Mouse (Mus musculus) heart, embryonic 13.5 days (tissue): ENCODE measurements at regions not wholly inside any gene's neighbourhood (a gene's known extent, or its start where the extent isn't known, plus 50 kb on each side); places are given as distances from the start of the nearest gene placed in this dataset.

Experiments used
- ATAC-seq: fragments of 200-750 bp; cut with Nextera tagmentation; 2 replicates; pipeline ENCODE4 v1.8.0; 2017; ENCODE audit warnings: moderate TSS enrichment; ENCODE audit not compliant: insufficient number of reproducible peaks, low FRiP score, low TSS enrichment; ENCODE audit errors: extremely low read depth
- H3K27ac ChIP-seq: fragments of 300-500 bp; sonication (generic); replicated peaks from 2 replicates; pipeline ENCODE4 v1.5.1; 2015; ENCODE audit warnings: moderate library complexity, mild to moderate bottlenecking, inconsistent platforms
- H3K27me3 ChIP-seq: fragments of 300-500 bp; sonication (generic); replicated peaks from 2 replicates; pipeline ENCODE4 v1.6.1; 2015; ENCODE audit warnings: mild to moderate bottlenecking, inconsistent platforms
- H3K36me3 ChIP-seq: fragments of 300-500 bp; sonication (generic); 2 replicates; pipeline ENCODE4 v1.6.1; 2015; ENCODE audit warnings: mild to moderate bottlenecking, inconsistent platforms
- H3K4me1 ChIP-seq: fragments of 300-500 bp; sonication (generic); 2 replicates; pipeline ENCODE4 v1.6.1; 2015; ENCODE audit warnings: inconsistent platforms
- H3K4me2 ChIP-seq: fragments of 300-500 bp; sonication (generic); 2 replicates; pipeline ENCODE4 v1.6.1; 2015; ENCODE audit warnings: inconsistent platforms, mild to moderate bottlenecking, moderate library complexity
- H3K4me3 ChIP-seq: fragments of 300-500 bp; sonication (generic); 2 replicates; pipeline ENCODE4 v1.5.1; 2015; ENCODE audit warnings: moderate library complexity, mild to moderate bottlenecking, inconsistent platforms
- H3K9ac ChIP-seq: fragments of 300-500 bp; sonication (generic); 2 replicates; pipeline ENCODE4 v1.6.1; 2015; ENCODE audit warnings: inconsistent platforms, mild to moderate bottlenecking, moderate library complexity
- H3K9me3 ChIP-seq: fragments of 300-500 bp; sonication (generic); 2 replicates; pipeline ENCODE4 v1.6.1; 2016; ENCODE audit warnings: inconsistent platforms
- WGBS: fragments of 180-500 bp; shearing (Covaris S2); methylation state at CpG from one replicate; pipeline ENCODE4 v1.1.7; 2015; ENCODE audit warnings: mixed read lengths; 5-methylcytosine and 5-hydroxymethylcytosine counted together

- H3K27me3 ChIP-seq, result no peaks in the 10 kb centered on the region
- 51% methylated on average over 8 of the region's 8 CpGs for WGBS
- no peak overlapping the region for H3K9ac ChIP-seq
- H3K9me3 ChIP-seq, result no peaks in the 10 kb centered on the region
- H3K36me3 ChIP-seq, result no peaks in the 10 kb centered on the region
- no peak for ATAC-seq
- no peak overlapping the region for H3K4me3 ChIP-seq
- no peaks in the 10 kb centered on the region for H3K4me1 ChIP-seq
- H3K27ac ChIP-seq, result no peak overlapping the region
- no peak overlapping the region for H3K4me2 ChIP-seq
Observed at GRCm38 (mm10) chr8:109012655-109013054, 481.2 kb upstream of the Pmfbp1 start.

DNA sequence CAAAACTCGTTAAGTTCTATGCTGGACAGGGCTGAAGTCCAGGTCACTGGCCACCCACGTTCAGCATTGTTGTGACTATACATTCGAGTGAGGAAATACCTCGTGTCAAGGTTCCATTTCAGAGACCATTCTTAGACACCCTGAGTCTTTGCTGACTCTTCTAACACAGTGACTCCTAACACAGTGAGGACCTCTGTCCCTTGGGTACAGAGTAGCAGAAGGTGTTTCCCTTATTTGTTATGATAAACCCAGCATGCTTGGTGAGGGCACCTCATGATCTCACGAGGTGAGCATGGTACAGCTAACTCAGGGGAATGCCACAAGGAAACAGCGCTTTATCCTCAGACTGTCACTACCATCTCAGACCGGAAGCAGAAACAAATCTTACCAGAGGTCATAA lies 480.2 kb upstream of the Pmfbp1 start:
- ATAC-seq, result no peak
- WGBS, result 60% methylated on average over 7 of the region's 7 CpGs

DNA sequence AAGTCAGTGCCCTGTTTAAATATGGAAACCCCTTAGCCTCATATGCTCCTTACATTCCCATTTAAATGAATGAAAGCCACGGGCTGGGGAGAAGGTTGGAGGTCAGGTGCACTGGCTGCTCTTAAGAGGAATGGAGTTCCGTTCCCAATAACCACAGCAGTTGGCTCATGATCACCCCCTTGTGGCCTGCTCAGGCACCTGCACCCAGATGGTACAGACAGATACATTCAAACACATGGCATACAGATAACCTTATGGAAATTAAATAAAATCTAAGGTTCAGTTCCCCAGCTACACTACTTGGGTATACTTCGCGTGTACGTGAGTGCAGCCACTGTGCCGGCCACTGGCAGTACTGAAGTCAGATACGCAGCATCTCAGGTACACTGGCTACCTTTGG lies 479.1 kb upstream of the Pmfbp1 start:
- Histone ChIP-seq H3K4me1 (no peaks in the 10 kb centered on the region), H3K4me3 (no peak overlapping the region), H3K9me3 (no peaks in the 10 kb centered on the region), H3K27me3 (no peaks in the 10 kb centered on the region), H3K36me3 (no peaks in the 10 kb centered on the region), H3K4me2 (no peak overlapping the region), H3K27ac (no peak overlapping the region), H3K9ac (no peak overlapping the region)
- WGBS, result 65% methylated on average over 7 of the region's 7 CpGs
- ATAC-seq, result no peak

More for the DNA sequence above, 480.2 kb upstream of the Pmfbp1 start:
- Histone ChIP-seq H3K27ac (no peak overlapping the region), H3K4me1 (no peaks in the 10 kb centered on the region), H3K9ac (no peak overlapping the region), H3K4me2 (no peak overlapping the region), H3K4me3 (no peak overlapping the region), H3K9me3 (no peaks in the 10 kb centered on the region), H3K27me3 (no peaks in the 10 kb centered on the region), H3K36me3 (no peaks in the 10 kb centered on the region)

GRCm38 (mm10) chr8:109019565-109019964 lies 474.3 kb upstream of the Pmfbp1 start:
- Histone ChIP-seq H3K4me2 (no peak overlapping the region), H3K36me3 (no peaks in the 10 kb centered on the region), H3K9me3 (no peaks in the 10 kb centered on the region), H3K9ac (no peak overlapping the region), H3K4me1 (no peaks in the 10 kb centered on the region), H3K27me3 (no peaks in the 10 kb centered on the region), H3K27ac (no peak overlapping the region), H3K4me3 (no peak overlapping the region)
- ATAC-seq, result no peak
- 75% methylated on average over 7 of the region's 7 CpGs for WGBS

DNA sequence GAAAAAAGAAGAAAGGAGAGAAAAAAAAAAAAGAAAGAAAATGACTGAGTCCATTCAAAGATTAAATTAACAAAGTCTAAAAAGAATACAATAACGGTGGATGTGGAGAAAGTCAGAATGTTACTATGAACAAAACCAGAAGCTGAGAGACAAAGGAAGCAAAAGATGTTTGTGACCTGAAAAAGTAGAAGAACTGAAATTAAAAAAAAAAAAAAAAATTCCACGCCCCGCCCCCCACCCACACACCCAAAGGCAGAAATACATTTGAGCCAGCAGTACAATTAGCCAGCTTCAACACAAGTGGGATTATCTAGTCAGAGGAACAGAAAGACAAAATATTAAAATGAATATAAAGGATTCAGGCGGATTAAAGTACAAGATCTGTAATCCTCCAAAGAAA lies 473.7 kb upstream of the Pmfbp1 start:
- Histone ChIP-seq H3K4me3 (no peak overlapping the region), H3K27ac (no peak overlapping the region), H3K9me3 (no peaks in the 10 kb centered on the region), H3K9ac (no peak overlapping the region), H3K4me1 (no peaks in the 10 kb centered on the region), H3K36me3 (no peaks in the 10 kb centered on the region), H3K27me3 (no peaks in the 10 kb centered on the region), H3K4me2 (no peak overlapping the region)
- WGBS, result 85% methylated on average over 4 of the region's 4 CpGs
- ATAC-seq, result no peak

DNA sequence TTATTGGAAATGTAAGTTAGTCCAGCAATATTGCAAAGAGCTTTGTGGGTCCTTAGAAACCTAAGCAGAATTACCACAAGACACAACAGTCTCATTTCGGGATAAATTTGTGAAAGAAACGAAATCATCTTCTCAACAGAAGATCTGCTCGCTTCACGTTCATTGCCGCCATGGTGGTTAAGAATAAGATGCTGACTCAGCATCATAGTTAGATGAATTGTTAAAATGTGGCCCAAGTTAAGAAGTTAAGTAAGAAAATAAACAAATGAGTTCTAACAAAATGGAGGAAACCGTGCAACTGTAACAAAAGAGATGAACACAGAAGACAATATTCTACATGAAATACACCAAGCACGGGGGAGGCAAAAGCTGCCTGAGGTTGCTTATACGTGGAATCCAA lies 465.9 kb upstream of the Pmfbp1 start:
- Histone ChIP-seq H3K4me3 (no peak overlapping the region), H3K36me3 (no peaks in the 10 kb centered on the region), H3K9ac (no peak overlapping the region), H3K4me1 (no peaks in the 10 kb centered on the region), H3K9me3 (no peaks in the 10 kb centered on the region), H3K27ac (no peak overlapping the region), H3K27me3 (no peaks in the 10 kb centered on the region), H3K4me2 (no peak overlapping the region)
- ATAC-seq, result no peak
- 86% methylated on average over 8 of the region's 8 CpGs for WGBS

- no peak overlapping the region for H3K4me3 ChIP-seq
- H3K9me3 ChIP-seq, result peaks cover 10% of the 10 kb centered on the region
- H3K9ac ChIP-seq, result no peak overlapping the region
- H3K4me2 ChIP-seq, result no peak overlapping the region
- ATAC-seq, result no peak
- no peak overlapping the region for H3K27ac ChIP-seq
- no peaks in the 10 kb centered on the region for H3K4me1 ChIP-seq
- H3K36me3 ChIP-seq, result no peaks in the 10 kb centered on the region
- no peaks in the 10 kb centered on the region for H3K27me3 ChIP-seq
- 75% methylated on average over 4 of the region's 4 CpGs for WGBS
Observed at GRCm38 (mm10) chr8:109053608-109054007, 440.2 kb upstream of the Pmfbp1 start.

DNA sequence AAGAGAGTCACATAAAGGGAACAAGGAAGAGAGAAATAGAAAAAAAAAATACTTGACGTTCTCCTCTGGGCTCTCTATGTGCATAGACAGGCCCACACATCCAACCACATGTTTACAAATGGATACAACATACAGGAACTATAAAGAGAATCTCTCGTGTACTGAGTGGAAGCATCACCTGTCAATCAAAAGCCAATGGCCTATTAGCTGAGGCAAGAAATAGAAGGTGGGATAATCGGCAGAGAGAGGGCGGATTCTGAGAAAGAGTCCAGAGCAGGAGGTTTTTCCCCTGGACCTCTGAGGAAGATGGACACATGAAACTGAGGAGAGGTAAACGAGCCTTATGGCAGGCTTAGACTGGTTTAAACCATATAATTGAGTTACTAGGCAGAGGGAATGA lies 434.7 kb upstream of the Pmfbp1 start:
- Histone ChIP-seq H3K27ac (no peak overlapping the region), H3K4me3 (no peak overlapping the region), H3K36me3 (no peaks in the 10 kb centered on the region), H3K4me2 (no peak overlapping the region), H3K4me1 (no peaks in the 10 kb centered on the region), H3K27me3 (no peaks in the 10 kb centered on the region), H3K9ac (no peak overlapping the region), H3K9me3 (no peaks in the 10 kb centered on the region)
- 75% methylated on average over 5 of the region's 5 CpGs for WGBS
- ATAC-seq, result no peak

GRCm38 (mm10) chr8:109062376-109062775 lies 431.5 kb upstream of the Pmfbp1 start:
- H3K4me1 ChIP-seq, result no peaks in the 10 kb centered on the region
- H3K9ac ChIP-seq, result no peak overlapping the region
- H3K4me2 ChIP-seq, result no peak overlapping the region
- H3K27ac ChIP-seq, result no peak overlapping the region
- H3K36me3 ChIP-seq, result no peaks in the 10 kb centered on the region
- no peak overlapping the region for H3K4me3 ChIP-seq
- ATAC-seq, result no peak
- no peaks in the 10 kb centered on the region for H3K27me3 ChIP-seq
- peaks cover 4% of the 10 kb centered on the region; the same call in 1 of the 2 replicates for H3K9me3 ChIP-seq

DNA sequence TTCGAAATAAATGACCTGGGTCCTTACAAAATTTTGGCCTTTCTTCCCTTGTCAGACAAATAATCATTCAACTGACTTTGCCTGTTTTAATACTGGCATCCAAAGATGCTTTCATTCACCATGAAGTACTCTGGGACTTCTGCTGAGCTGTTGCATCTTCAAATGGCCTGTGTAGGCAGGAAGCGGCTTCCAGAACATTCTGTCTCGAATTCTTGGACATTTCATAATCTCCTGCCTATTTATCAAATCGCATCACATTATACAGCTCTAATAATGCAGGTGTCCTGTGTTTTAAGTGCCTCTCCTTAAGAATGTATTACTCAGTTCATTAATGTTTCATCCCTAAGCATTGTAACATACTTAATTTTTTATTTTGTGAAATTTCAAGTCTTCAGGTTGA lies 420.1 kb upstream of the Pmfbp1 start:
- no peak for ATAC-seq
- H3K4me3 ChIP-seq, result no peak overlapping the region
- H3K36me3 ChIP-seq, result no peaks in the 10 kb centered on the region
- no peak overlapping the region for H3K9ac ChIP-seq
- H3K27ac ChIP-seq, result no peak overlapping the region
- no peaks in the 10 kb centered on the region for H3K27me3 ChIP-seq
- H3K4me2 ChIP-seq, result no peak overlapping the region
- H3K9me3 ChIP-seq, result peaks cover 9% of the 10 kb centered on the region; the same call in 1 of the 2 replicates
- WGBS, result 82% methylated on average over 4 of the region's 4 CpGs
- 0 out of 2 replicates have a peak, but pooled peaks cover 7% of the 10 kb centered on the region for H3K4me1 ChIP-seq

DNA sequence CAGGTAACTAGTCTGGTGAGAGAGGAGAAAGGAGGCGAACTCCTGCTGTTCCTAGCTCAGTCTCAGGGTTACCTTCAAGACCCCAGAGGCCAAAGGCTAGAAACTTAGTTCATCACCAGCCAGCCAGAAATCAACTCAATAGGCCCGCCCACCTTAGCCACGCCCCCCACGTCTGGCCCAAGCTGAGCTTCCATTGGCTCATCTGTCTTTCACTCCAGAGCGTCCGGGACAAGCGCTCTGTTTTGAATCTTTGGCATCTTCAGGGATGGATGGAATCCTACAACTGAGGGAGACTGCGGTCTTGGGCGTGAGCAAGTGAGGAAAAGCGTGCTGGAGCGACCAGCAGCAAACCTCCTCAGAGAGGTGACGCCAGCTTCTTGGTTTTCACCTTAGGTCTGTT lies 418.8 kb upstream of the Pmfbp1 start:
- H3K9me3 ChIP-seq, result peaks cover 9% of the 10 kb centered on the region; the same call in 1 of the 2 replicates
- H3K4me3 ChIP-seq, result peak overlapping the region; percentile 49
- no peak overlapping the region for H3K27ac ChIP-seq
- no peaks in the 10 kb centered on the region for H3K36me3 ChIP-seq
- no peak for ATAC-seq
- peak overlapping the region; percentile 55; the same call in 1 of the 2 replicates for H3K9ac ChIP-seq
- peak overlapping the region; percentile 68 for H3K4me2 ChIP-seq
- 0 out of 2 replicates have a peak, but pooled peaks cover 7% of the 10 kb centered on the region for H3K4me1 ChIP-seq
- no peaks in the 10 kb centered on the region for H3K27me3 ChIP-seq
- WGBS, result 15% methylated on average over 12 of the region's 12 CpGs

DNA sequence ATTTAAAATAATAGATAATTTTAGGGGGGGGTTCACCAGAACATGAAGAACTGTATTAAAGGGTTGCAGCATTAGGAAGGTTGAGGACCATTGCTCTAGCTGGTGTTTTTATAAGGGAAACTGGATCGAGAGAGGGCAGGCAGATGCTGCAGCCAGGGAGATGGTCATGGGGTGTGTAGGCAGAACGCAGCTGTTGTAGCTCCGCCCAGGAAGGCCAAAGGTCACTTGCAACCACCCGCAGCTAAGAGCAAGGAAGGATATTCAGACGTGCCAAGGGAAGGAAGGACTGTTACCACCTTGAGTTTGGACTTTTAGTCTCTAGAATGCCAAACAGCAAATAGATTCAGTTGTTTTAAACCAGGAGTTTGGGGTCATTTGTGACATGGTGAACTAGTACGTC lies 414.6 kb upstream of the Pmfbp1 start:
- ATAC-seq, result no peak
- 60% methylated on average over 6 of the region's 6 CpGs for WGBS

More for the DNA sequence above, 414.6 kb upstream of the Pmfbp1 start:
- Histone ChIP-seq H3K27me3 (no peaks in the 10 kb centered on the region), H3K36me3 (no peaks in the 10 kb centered on the region), H3K27ac (no peak overlapping the region), H3K9me3 (peaks cover 15% of the 10 kb centered on the region; the same call in 1 of the 2 replicates), H3K4me1 (0 out of 2 replicates have a peak, but pooled peaks cover 7% of the 10 kb centered on the region), H3K4me2 (no peak overlapping the region), H3K9ac (no peak overlapping the region), H3K4me3 (no peak overlapping the region)
